Mouse (Mus musculus) midbrain, postnatal 0 days (tissue): ENCODE measurements around the gene Creg1. TPM values are rescaled to one million over a fixed set of nuclear protein-coding genes. Genes with fewer than 3 reads are reported as not detected.

Source experiments
- ATAC-seq: fragments of 200-750 bp; cut with Nextera tagmentation; 2 replicates; pipeline ENCODE4 v1.8.0; 2017; ENCODE audit warnings: moderate number of reproducible peaks, mild to moderate bottlenecking, moderate TSS enrichment, moderate library complexity; ENCODE audit not compliant: low FRiP score
- DNase-seq: peaks from one replicate; pipeline ENCODE4 v3.0.0-alpha.2; 2015; ENCODE audit warnings: low spot score
- H3K27ac ChIP-seq: fragments of 300-500 bp; sonication (generic); 2 replicates; pipeline ENCODE4 v1.5.1; 2014; ENCODE audit warnings: low read depth, mild to moderate bottlenecking, low read length, mixed read lengths
- H3K27me3 ChIP-seq: fragments of 300-500 bp; sonication (generic); 2 replicates; pipeline ENCODE4 v1.6.1; 2014; ENCODE audit warnings: low read length, control low read depth, mixed read lengths; ENCODE audit not compliant: insufficient read depth
- H3K36me3 ChIP-seq: fragments of 300-500 bp; sonication (generic); 2 replicates; pipeline ENCODE4 v1.6.1; 2014; ENCODE audit warnings: low read length, control low read depth, mixed read lengths; ENCODE audit not compliant: insufficient read depth
- H3K4me1 ChIP-seq: fragments of 300-500 bp; sonication (generic); 2 replicates; pipeline ENCODE4 v1.6.1; 2014; ENCODE audit warnings: mild to moderate bottlenecking, control low read depth, antibody characterized with exemption, low read length, mixed read lengths; ENCODE audit not compliant: insufficient read depth
- H3K4me2 ChIP-seq: fragments of 300-500 bp; sonication (generic); 2 replicates; pipeline ENCODE4 v1.6.1; 2014; ENCODE audit warnings: low read depth, mild to moderate bottlenecking, low read length, mixed read lengths; ENCODE audit not compliant: poor library complexity, severe bottlenecking
- H3K4me3 ChIP-seq: fragments of 300-500 bp; sonication (generic); 2 replicates; pipeline ENCODE4 v1.5.1; 2014; ENCODE audit warnings: low read depth, mild to moderate bottlenecking, low read length, moderate library complexity
- H3K9ac ChIP-seq: fragments of 300-500 bp; sonication (generic); replicated peaks from 2 replicates; pipeline ENCODE4 v1.6.1; 2014; ENCODE audit warnings: mild to moderate bottlenecking, low read length, moderate library complexity, mixed read lengths; ENCODE audit not compliant: poor library complexity, severe bottlenecking
- H3K9me3 ChIP-seq: fragments of 300-500 bp; sonication (generic); 2 replicates; pipeline ENCODE4 v1.6.1; 2016; ENCODE audit warnings: low read length, control low read depth
- CTCF ChIP-seq: IDR thresholded peaks from 2 replicates; pipeline ENCODE4 v1.5.1; 2016; ENCODE audit warnings: antibody characterized with exemption, mild to moderate bottlenecking
- WGBS: fragments of 180-500 bp; shearing (Covaris S2); extraction: QIAGEN DNeasy Blood & Tissue Kit; methylation state at CpG from one replicate; pipeline ENCODE4 v1.1.7; 2014; 5-methylcytosine and 5-hydroxymethylcytosine counted together
- polyA plus RNA-seq: library from polyadenylated mRNA; unstranded; fragments of >200 nt; fragmentation: Nextera tagmentation; extraction: Ambion mirVana; gene quantifications from 2 replicates; pipeline ENCODE4 v1.2.1, GENCODE M21; 2015
- total RNA-seq: library from RNA; depleted of rRNA; stranded (reverse); fragments of >200 nt; gene quantifications from 2 replicates; pipeline ENCODE4 v1.2.3, GENCODE M21; 2014

The Creg1 gene
- total and polyA plus RNA-seq, 2 experiments from 2014 or later, result 21.3 to 47.0 TPM

GRCm38 (mm10) chr1:165741989-165742388 lies 21.6 kb upstream of the Creg1 start:
- 87% methylated on average over 8 of the region's 8 CpGs for WGBS
- H3K4me3 ChIP-seq, result no peak overlapping the region
- no peak overlapping the region for H3K27ac ChIP-seq
- TF ChIP-seq CTCF, result no peak
- DNase-seq, result no peak
- no peak overlapping the region for H3K9ac ChIP-seq
- no peaks in the 10 kb centered on the region for H3K9me3 ChIP-seq
- no peaks in the 10 kb centered on the region for H3K36me3 ChIP-seq
- H3K27me3 ChIP-seq, result no peaks in the 10 kb centered on the region
- H3K4me1 ChIP-seq, result no peaks in the 10 kb centered on the region
- H3K4me2 ChIP-seq, result no peak overlapping the region
- ATAC-seq, result no peak

GRCm38 (mm10) chr1:165748053-165748452 lies 15.5 kb upstream of the Creg1 start:
- Histone ChIP-seq H3K9me3 (no peaks in the 10 kb centered on the region), H3K4me2 (no peak overlapping the region), H3K36me3 (no peaks in the 10 kb centered on the region), H3K27me3 (no peaks in the 10 kb centered on the region), H3K4me1 (no peaks in the 10 kb centered on the region), H3K4me3 (no peak overlapping the region), H3K27ac (no peak overlapping the region), H3K9ac (no peak overlapping the region)
- TF ChIP-seq CTCF, result no peak
- WGBS, result 55% methylated on average over 11 of the region's 11 CpGs
- ATAC-seq (no peak), DNase-seq (no peak)

GRCm38 (mm10) chr1:165751142-165751541 lies 12.4 kb upstream of the Creg1 start:
- Histone ChIP-seq H3K9me3 (no peaks in the 10 kb centered on the region), H3K4me2 (no peak overlapping the region), H3K27ac (no peak overlapping the region), H3K27me3 (no peaks in the 10 kb centered on the region), H3K9ac (no peak overlapping the region), H3K4me3 (no peak overlapping the region), H3K36me3 (no peaks in the 10 kb centered on the region), H3K4me1 (no peaks in the 10 kb centered on the region)
- ATAC-seq (no peak), DNase-seq (no peak)
- TF ChIP-seq CTCF, result no peak

DNA sequence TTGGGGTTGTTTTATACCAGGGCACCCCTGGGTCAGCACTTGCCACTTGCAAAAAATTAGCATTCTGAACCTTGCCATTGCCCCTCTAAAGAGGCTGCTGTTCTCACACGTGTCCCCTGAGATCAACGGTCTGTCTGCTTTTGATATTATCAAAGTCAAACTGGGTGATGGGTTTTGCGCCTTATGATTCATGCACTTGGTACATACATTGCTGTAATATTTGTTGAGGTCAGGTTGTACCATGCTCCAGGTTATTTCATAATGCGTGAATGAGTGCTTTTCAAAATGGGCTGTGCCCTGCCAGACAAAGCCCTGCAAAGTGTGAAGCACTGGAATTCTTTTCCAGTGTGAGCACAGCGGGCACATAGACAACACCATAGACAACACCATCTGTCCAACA lies 11.7 kb upstream of the Creg1 start:
- no peaks in the 10 kb centered on the region for H3K27me3 ChIP-seq
- no peak for TF ChIP-seq CTCF
- no peaks in the 10 kb centered on the region for H3K36me3 ChIP-seq
- H3K9ac ChIP-seq, result no peak overlapping the region
- WGBS, result 84% methylated on average over 5 of the region's 5 CpGs
- no peak overlapping the region for H3K4me3 ChIP-seq
- no peak overlapping the region for H3K4me2 ChIP-seq
- DNase-seq (no peak), ATAC-seq (no peak)
- H3K4me1 ChIP-seq, result no peaks in the 10 kb centered on the region
- H3K9me3 ChIP-seq, result no peaks in the 10 kb centered on the region
- H3K27ac ChIP-seq, result no peak overlapping the region

DNA sequence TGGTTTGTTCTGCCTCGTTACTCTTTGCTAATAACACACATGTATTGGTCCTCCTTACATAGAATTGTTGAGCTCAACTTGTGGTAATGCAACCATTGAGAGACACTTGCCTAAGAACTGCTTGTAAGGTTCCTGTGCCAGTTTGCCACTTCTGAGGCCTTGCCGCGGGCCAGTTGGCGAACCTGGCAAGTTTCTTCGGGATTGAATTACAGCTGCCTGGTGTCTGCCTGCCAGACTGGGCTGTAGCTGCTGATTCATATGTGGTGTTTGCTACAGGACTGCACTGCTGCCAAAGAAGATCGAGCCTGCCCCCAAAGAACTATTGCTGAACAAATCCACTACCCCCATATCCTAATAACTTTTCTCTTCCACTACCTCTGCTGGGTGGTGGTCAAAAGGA lies 9.3 kb upstream of the Creg1 start:
- H3K27me3 ChIP-seq, result no peaks in the 10 kb centered on the region
- WGBS, result 93% methylated on average over 6 of the region's 6 CpGs
- no peaks in the 10 kb centered on the region for H3K9me3 ChIP-seq
- TF ChIP-seq CTCF, result no peak
- no peak overlapping the region for H3K9ac ChIP-seq
- no peak overlapping the region for H3K4me2 ChIP-seq
- H3K36me3 ChIP-seq, result no peaks in the 10 kb centered on the region
- DNase-seq (no peak), ATAC-seq (no peak)
- H3K27ac ChIP-seq, result no peak overlapping the region
- H3K4me3 ChIP-seq, result no peak overlapping the region
- no peaks in the 10 kb centered on the region for H3K4me1 ChIP-seq

- 77% methylated on average over 4 of the region's 4 CpGs for WGBS
- TF ChIP-seq CTCF, result no peak
- no peaks in the 10 kb centered on the region for H3K9me3 ChIP-seq
- no peak overlapping the region for H3K27ac ChIP-seq
- H3K4me1 ChIP-seq, result no peaks in the 10 kb centered on the region
- no peak overlapping the region for H3K4me2 ChIP-seq
- H3K27me3 ChIP-seq, result no peaks in the 10 kb centered on the region
- ATAC-seq, result no peak
- no peak overlapping the region for H3K4me3 ChIP-seq
- no peak for DNase-seq
- H3K36me3 ChIP-seq, result no peaks in the 10 kb centered on the region
- no peak overlapping the region for H3K9ac ChIP-seq
These were observed 8.4 kb upstream of the Creg1 start for GRCm38 (mm10) chr1:165755194-165755593.
